12 mouse cellular contexts compared by ENCODE assay signal in genomic region chr15:93921457-93922234, GRCm38 (mm10).
DNase-seq lines count a peak whose midpoint lies in the region; ATAC-seq and TF ChIP-seq lines count a peak whose summit lies in the region.
"Had no signal": no experiment of that assay in that cellular context is flagged by ENCODE, and none has a peak within 500 bp of the region (broad histone marks: within the 10 kb centered on the region; RNA-seq: fewer than 3 reads in every experiment).

No protein-coding gene starts in this region.

- H3K9me3 ChIP-seq in kidney, embryonic 15.5 days (replicated peaks): no peaks in the 10 kb centered on the region
- no peaks in the 10 kb centered on the region for H3K9me3 ChIP-seq in embryonic facial prominence, embryonic 13.5 days
- H3K9me3 ChIP-seq: forebrain, embryonic 10.5 days had no signal

- TF ChIP-seq CTCF in Patski (IDR thresholded peaks at IDR 0.05): no peak

- no peaks in the 10 kb centered on the region for H3K27me3 ChIP-seq in kidney, embryonic 15.5 days
- H3K27me3 ChIP-seq in Patski: no peaks in the 10 kb centered on the region
- H3K27me3 ChIP-seq in embryonic facial prominence, embryonic 13.5 days: no peaks in the 10 kb centered on the region

- WGBS in kidney, embryonic 15.5 days: 68% methylated on average over 6 of the region's 6 CpGs
- whole genome bisulfite sequencing in embryonic facial prominence, embryonic 13.5 days: 70% methylated on average over 6 of the region's 6 CpGs

- DNase-seq in kidney, postnatal 10 days: no peak
- peak; percentile 41 for DNase-seq in Patski (ENCODE audit: low read depth, low spot score)
- DNase-seq in spleen, postnatal 4 days (ENCODE audit: low spot score in 2 of 2): no peak
- no peak for DNase-seq in spleen, postnatal 14 days (ENCODE audit: low spot score in 2 of 2)
- DNase-seq: adrenal gland, postnatal 14 days; cerebellum, postnatal 36 days; lung, adult 18-20 months had no signal

- in situ Hi-C loops in Patski (cut with MboI; ENCODE audit: low pct_unique_long_range_greater_than_20kb): no loop called here

- CTCF ChIA-PET in Patski (lab: Charles Lee): no interaction called here

- H3K36me3 ChIP-seq in kidney, embryonic 15.5 days: no peaks in the 10 kb centered on the region
- no peaks in the 10 kb centered on the region for H3K36me3 ChIP-seq in embryonic facial prominence, embryonic 13.5 days
- H3K36me3 ChIP-seq: forebrain, embryonic 10.5 days had no signal

- 0 out of 2 replicates have a peak, but pooled peaks have one; percentile 36 for ATAC-seq in kidney, embryonic 15.5 days (replicated peaks; ENCODE audit: low FRiP score)
- ATAC-seq in Patski: peak; percentile 94
- ATAC-seq in embryonic facial prominence, embryonic 13.5 days (ENCODE audit: insufficient number of reproducible peaks, insufficient read depth, low FRiP score, low TSS enrichment, low read depth): no peak
- ATAC-seq in megakaryocyte progenitor cell, adult 5-6 weeks (replicated peaks; ENCODE audit: poor library complexity): peak; percentile 88

- H3K27ac ChIP-seq in kidney, embryonic 15.5 days: peak overlapping the region; percentile 74
- H3K27ac ChIP-seq in embryonic facial prominence, embryonic 13.5 days: peak overlapping the region; percentile 77
- H3K27ac ChIP-seq: forebrain, embryonic 10.5 days; layer of hippocampus, adult 2 months had no signal

- no peak overlapping the region for H3K9ac ChIP-seq in kidney, embryonic 15.5 days
- H3K9ac ChIP-seq in embryonic facial prominence, embryonic 13.5 days: no peak overlapping the region

- H3K4me1 ChIP-seq in kidney, embryonic 15.5 days: peaks cover 28% of the 10 kb centered on the region
- H3K4me1 ChIP-seq in embryonic facial prominence, embryonic 13.5 days: peaks cover 35% of the 10 kb centered on the region

- POLR2A ChIA-PET in Patski (lab: Charles Lee): interaction anchor here (1.0 kb wide), 1 partner anchor 12 kb away, joined by 4 read pairs; no protein-coding TSS in a partner anchor

- H3K4me3 ChIP-seq in kidney, embryonic 15.5 days (replicated peaks): no peak overlapping the region
- no peak overlapping the region for H3K4me3 ChIP-seq in embryonic facial prominence, embryonic 13.5 days
- H3K4me3 ChIP-seq: forebrain, embryonic 10.5 days; layer of hippocampus, adult 2 months had no signal

- no peak overlapping the region for H3K4me2 ChIP-seq in kidney, embryonic 15.5 days
- no peak overlapping the region for H3K4me2 ChIP-seq in embryonic facial prominence, embryonic 13.5 days
